In genomic region chr10:17330904-17331606, GRCm38 (mm10) we compare ENCODE assay signal across 8 mouse cellular contexts.
DNase-seq lines count a peak whose midpoint lies in the region; ATAC-seq and TF ChIP-seq lines count a peak whose summit lies in the region.

No protein-coding gene starts in this region.

- peak overlapping the region; percentile 34 for H3K4me3 ChIP-seq in heart, embryonic 11.5 days (ENCODE audit: low read depth, low read length)
- peak overlapping the region; percentile 35 for H3K4me3 ChIP-seq in embryonic facial prominence, embryonic 15.5 days (replicated peaks)
- H3K4me3 ChIP-seq in limb, embryonic 15.5 days = peak overlapping the region; percentile 31
- H3K4me3 ChIP-seq in stomach, postnatal 0 days (ENCODE audit: low read depth, low read length) = peak overlapping the region; percentile 30

- DNase-seq in heart, adult 9 months (ENCODE audit: low spot score in 2 of 2) = no peak
- peak; percentile 47 for DNase-seq in adrenal gland, postnatal 10 days
- DNase-seq in stomach, postnatal 0 days (ENCODE audit: low spot score) = no peak
- no peak for DNase-seq in right cerebral cortex, postnatal 10 days (ENCODE audit: low spot score in 2 of 2)
- DNase-seq in gastrocnemius, postnatal 14 days = no peak

- H3K27me3 ChIP-seq in heart, embryonic 11.5 days (ENCODE audit: control insufficient read depth, insufficient read depth, low read length) = no peaks in the 10 kb centered on the region
- no peaks in the 10 kb centered on the region for H3K27me3 ChIP-seq in embryonic facial prominence, embryonic 15.5 days
- no peaks in the 10 kb centered on the region for H3K27me3 ChIP-seq in limb, embryonic 15.5 days
- no peaks in the 10 kb centered on the region for H3K27me3 ChIP-seq in stomach, postnatal 0 days (ENCODE audit: control insufficient read depth, insufficient read depth, low read length)

- no peak for TF ChIP-seq CTCF in stomach, postnatal 0 days (IDR thresholded peaks at IDR 0.05; ENCODE audit: low read depth)

- intact Hi-C loops in gastrocnemius, postnatal 14 days (cut with DNase I; ENCODE audit: low total_unique reads) = no loop called here

- no peaks in the 10 kb centered on the region for H3K9me3 ChIP-seq in heart, embryonic 11.5 days (replicated peaks; ENCODE audit: control insufficient read depth, low read length)
- no peaks in the 10 kb centered on the region for H3K9me3 ChIP-seq in embryonic facial prominence, embryonic 15.5 days (replicated peaks)
- H3K9me3 ChIP-seq in limb, embryonic 15.5 days = no peaks in the 10 kb centered on the region
- H3K9me3 ChIP-seq in stomach, postnatal 0 days (ENCODE audit: control insufficient read depth, low read length) = no peaks in the 10 kb centered on the region

- H3K4me2 ChIP-seq in heart, embryonic 11.5 days = peak overlapping the region; percentile 61
- peak overlapping the region; percentile 56 for H3K4me2 ChIP-seq in embryonic facial prominence, embryonic 15.5 days (replicated peaks)
- peak overlapping the region; percentile 52 for H3K4me2 ChIP-seq in limb, embryonic 15.5 days
- peak overlapping the region; percentile 53 for H3K4me2 ChIP-seq in stomach, postnatal 0 days (replicated peaks; ENCODE audit: low read depth)

- H3K27ac ChIP-seq in heart, embryonic 11.5 days (ENCODE audit: low read depth, low read length) = peak overlapping the region; percentile 42
- no peak overlapping the region for H3K27ac ChIP-seq in embryonic facial prominence, embryonic 15.5 days (replicated peaks)
- no peak overlapping the region for H3K27ac ChIP-seq in limb, embryonic 15.5 days
- no peak overlapping the region for H3K27ac ChIP-seq in stomach, postnatal 0 days (replicated peaks)

- 17% methylated on average over 6 of the region's 6 CpGs for WGBS in heart, embryonic 11.5 days (ENCODE audit: insufficient replicate concordance)
- 3% methylated on average over 6 of the region's 6 CpGs for WGBS in embryonic facial prominence, embryonic 15.5 days
- WGBS in limb, embryonic 15.5 days = 8% methylated on average over 6 of the region's 6 CpGs
- WGBS in stomach, postnatal 0 days = 8% methylated on average over 6 of the region's 6 CpGs

- H3K9ac ChIP-seq in heart, embryonic 11.5 days (ENCODE audit: low read depth, low read length) = peak overlapping the region; percentile 59
- no peak overlapping the region for H3K9ac ChIP-seq in embryonic facial prominence, embryonic 15.5 days
- H3K9ac ChIP-seq in limb, embryonic 15.5 days = 0 out of 2 replicates have a peak overlapping the region, but pooled peaks have one; percentile 20
- peak overlapping the region; percentile 41 for H3K9ac ChIP-seq in stomach, postnatal 0 days (ENCODE audit: low read length)

- TF ChIP-seq EP300 in stomach, postnatal 0 days (optimal IDR thresholded peaks at IDR 0.05) = no peak

- peaks cover 20% of the 10 kb centered on the region for H3K4me1 ChIP-seq in heart, embryonic 11.5 days (ENCODE audit: control insufficient read depth, insufficient read depth, low read length)
- H3K4me1 ChIP-seq in embryonic facial prominence, embryonic 15.5 days = peaks cover 23% of the 10 kb centered on the region
- peaks cover 12% of the 10 kb centered on the region; the same call in 1 of the 2 replicates for H3K4me1 ChIP-seq in limb, embryonic 15.5 days
- no peaks in the 10 kb centered on the region for H3K4me1 ChIP-seq in stomach, postnatal 0 days (replicated peaks; ENCODE audit: control insufficient read depth, insufficient read depth)

- H3K36me3 ChIP-seq in heart, embryonic 11.5 days (ENCODE audit: control insufficient read depth, insufficient read depth, low read length) = no peaks in the 10 kb centered on the region
- H3K36me3 ChIP-seq in embryonic facial prominence, embryonic 15.5 days = no peaks in the 10 kb centered on the region
- no peaks in the 10 kb centered on the region for H3K36me3 ChIP-seq in limb, embryonic 15.5 days
- H3K36me3 ChIP-seq in stomach, postnatal 0 days (ENCODE audit: control insufficient read depth, insufficient read depth, low read length) = no peaks in the 10 kb centered on the region

- no peak for ATAC-seq in heart, embryonic 11.5 days (replicated peaks; ENCODE audit: insufficient number of reproducible peaks, low FRiP score, low TSS enrichment)
- ATAC-seq in embryonic facial prominence, embryonic 15.5 days (ENCODE audit: insufficient number of reproducible peaks, low FRiP score, low TSS enrichment, low read depth) = peak; percentile 60; the same call in 1 of the 2 replicates
- ATAC-seq in limb, embryonic 15.5 days (ENCODE audit: insufficient number of reproducible peaks, low FRiP score, low TSS enrichment, low read depth) = no peak
- no peak; the same call in 1 of the 2 replicates for ATAC-seq in stomach, postnatal 0 days (ENCODE audit: low FRiP score, low TSS enrichment)
